Mouse (Mus musculus) heart, embryonic 16.5 days (tissue): ENCODE results near the gene Syt7. TPM values are rescaled to one million over a fixed set of nuclear protein-coding genes. Genes with fewer than 3 reads are reported as not detected.

Experiments
- ATAC-seq: fragments of 200-750 bp; cut with Nextera tagmentation; replicated peaks from 2 replicates; pipeline ENCODE4 v1.8.0; 2017; ENCODE audit warnings: moderate number of reproducible peaks; ENCODE audit not compliant: insufficient read depth, low FRiP score; ENCODE audit errors: extremely low read depth
- H3K27ac ChIP-seq: fragments of 300-500 bp; sonication (generic); 2 replicates; pipeline ENCODE4 v1.5.1; 2014; ENCODE audit warnings: mild to moderate bottlenecking, low read length, control low read depth, moderate library complexity
- H3K27me3 ChIP-seq: fragments of 300-500 bp; sonication (generic); 2 replicates; pipeline ENCODE4 v1.6.1; 2014; ENCODE audit warnings: low read length, mixed read lengths; ENCODE audit not compliant: control insufficient read depth, insufficient read depth
- H3K36me3 ChIP-seq: fragments of 300-500 bp; sonication (generic); 2 replicates; pipeline ENCODE4 v1.6.1; 2014; ENCODE audit not compliant: control insufficient read depth, insufficient read depth
- H3K4me1 ChIP-seq: fragments of 300-500 bp; sonication (generic); 2 replicates; pipeline ENCODE4 v1.6.1; 2014; ENCODE audit warnings: low read length, mixed read lengths; ENCODE audit not compliant: control insufficient read depth, insufficient read depth
- H3K4me2 ChIP-seq: fragments of 300-500 bp; sonication (generic); 2 replicates; pipeline ENCODE4 v1.6.1; 2014; ENCODE audit warnings: low read depth, mild to moderate bottlenecking, control low read depth, low read length
- H3K4me3 ChIP-seq: fragments of 300-500 bp; sonication (generic); 2 replicates; pipeline ENCODE4 v1.5.1; 2014; ENCODE audit warnings: mild to moderate bottlenecking, control low read depth, low read length
- H3K9ac ChIP-seq: fragments of 300-500 bp; sonication (generic); 2 replicates; pipeline ENCODE4 v1.6.1; 2014; ENCODE audit warnings: low read length, control low read depth
- H3K9me3 ChIP-seq: fragments of 300-500 bp; sonication (generic); replicated peaks from 2 replicates; pipeline ENCODE4 v1.6.1; 2016; ENCODE audit warnings: low read length; ENCODE audit not compliant: control insufficient read depth
- WGBS: fragments of 180-500 bp; shearing (Covaris S2); extraction: QIAGEN DNeasy Blood & Tissue Kit; methylation state at CpG from one replicate; pipeline ENCODE4 v1.1.7; 2014; 5-methylcytosine and 5-hydroxymethylcytosine counted together
- polyA plus RNA-seq: library from polyadenylated mRNA; unstranded; fragments of >200 nt; fragmentation: Nextera tagmentation; extraction: Ambion mirVana; gene quantifications from 2 replicates; pipeline ENCODE4 v1.2.1, GENCODE M21; 2015

Syt7 gene
- polyA plus RNA-seq, 1 experiment from 2014 or later: 0.49 TPM

DNA sequence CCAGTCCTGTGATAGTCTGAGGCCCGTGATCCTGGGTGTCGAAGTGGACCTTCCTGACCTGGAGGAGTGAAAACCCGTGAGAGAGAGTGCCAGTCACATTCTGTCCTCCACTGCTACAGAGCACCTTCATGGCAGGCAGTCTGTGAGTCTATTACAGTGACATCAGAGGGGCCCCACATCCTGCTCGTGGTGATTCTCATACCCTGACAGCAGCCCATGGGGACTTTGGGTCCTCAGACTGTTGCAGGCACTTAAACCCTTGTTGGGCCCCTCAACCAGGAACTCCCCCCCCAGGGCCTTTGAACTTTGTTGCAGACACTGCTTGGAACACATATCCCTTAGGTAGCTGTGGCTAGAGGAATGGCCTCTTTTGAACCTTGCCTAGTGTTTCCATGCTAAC is 90.7 kb downstream of the Syt7 start:
- Histone ChIP-seq H3K4me2 (no peak overlapping the region), H3K27me3 (peaks cover 30% of the 10 kb centered on the region), H3K4me3 (no peak overlapping the region), H3K36me3 (no peaks in the 10 kb centered on the region), H3K27ac (no peak overlapping the region), H3K9me3 (no peaks in the 10 kb centered on the region), H3K4me1 (peaks cover 4% of the 10 kb centered on the region), H3K9ac (no peak overlapping the region)
- ATAC-seq: no peak
- WGBS: 31% methylated on average over 4 of the region's 4 CpGs

DNA sequence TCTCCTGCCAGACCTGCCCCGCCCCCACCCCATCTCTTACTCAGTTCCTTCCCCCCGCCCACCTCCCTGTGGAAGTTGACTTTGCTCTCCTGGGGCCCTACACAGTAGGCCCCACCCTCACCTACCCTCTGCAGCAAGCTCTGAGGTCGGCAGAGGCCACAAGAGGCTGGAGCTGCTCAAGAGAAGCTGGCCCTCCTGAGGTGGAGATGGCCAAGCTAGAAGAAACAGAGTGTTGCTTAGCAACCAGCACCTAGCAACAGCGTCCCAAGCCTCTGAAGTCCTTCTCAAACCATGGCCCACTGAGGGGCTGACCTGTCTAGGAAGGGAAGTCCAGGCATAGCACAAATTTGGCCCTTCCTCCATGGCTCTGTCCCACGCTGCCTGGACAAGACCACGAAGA is 93.8 kb downstream of the Syt7 start, which contains the start of gene Ppp1r32:
Gene Ppp1r32, minus strand, starts transcription at position 226 of the 400 bp plus-strand sequence.
- Histone ChIP-seq H3K4me2 (no peak within 1 kb of the TSS), H3K27ac (no peak within 1 kb of the TSS)
- WGBS: 24% methylated on average over 6 of the region's 6 CpGs

DNA sequence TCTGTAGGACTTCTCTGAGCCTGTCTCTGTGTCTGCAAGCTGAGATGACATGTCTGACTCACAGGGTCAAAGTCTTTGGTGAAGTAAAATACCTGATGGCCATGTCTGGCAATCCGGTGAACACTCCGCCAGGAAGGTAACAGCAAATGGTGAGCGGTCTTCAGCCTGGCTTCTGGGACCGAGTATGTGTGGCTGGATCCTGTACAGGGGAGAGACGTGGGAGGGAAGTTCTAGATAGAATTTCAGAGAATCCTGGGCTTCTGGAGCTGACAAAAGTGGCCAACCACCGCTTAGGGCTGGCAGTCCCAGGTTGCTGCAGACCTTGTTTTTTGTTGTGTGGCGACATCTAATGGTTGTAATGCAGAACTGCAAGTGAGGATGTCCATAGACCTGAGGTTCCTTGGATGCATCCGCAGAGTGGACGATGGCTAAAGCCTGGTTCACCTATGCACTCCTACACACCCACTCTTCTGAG is 97.4 kb downstream of the Syt7 start:
- H3K4me1 ChIP-seq: peaks cover 4% of the 10 kb centered on the region
- H3K27ac ChIP-seq: no peak overlapping the region
- peaks cover 41% of the 10 kb centered on the region for H3K27me3 ChIP-seq
- WGBS: 21% methylated on average over 9 of the region's 9 CpGs
- H3K4me2 ChIP-seq: no peak overlapping the region
- H3K9me3 ChIP-seq: no peaks in the 10 kb centered on the region
- H3K4me3 ChIP-seq: no peak overlapping the region
- ATAC-seq: peak; percentile 70; the same call in 1 of the 2 replicates
- H3K36me3 ChIP-seq: no peaks in the 10 kb centered on the region
- H3K9ac ChIP-seq: no peak overlapping the region

More for the DNA sequence above, 93.8 kb downstream of the Syt7 start, which contains the start of gene Ppp1r32:
- Histone ChIP-seq H3K27me3 (peaks cover 34% of the 10 kb centered on the region), H3K4me3 (no peak within 1 kb of the TSS), H3K9ac (no peak within 1 kb of the TSS), H3K4me1 (peaks cover 4% of the 10 kb centered on the region), H3K36me3 (no peaks in the 10 kb centered on the region), H3K9me3 (no peaks in the 10 kb centered on the region)
- no peak for ATAC-seq

DNA sequence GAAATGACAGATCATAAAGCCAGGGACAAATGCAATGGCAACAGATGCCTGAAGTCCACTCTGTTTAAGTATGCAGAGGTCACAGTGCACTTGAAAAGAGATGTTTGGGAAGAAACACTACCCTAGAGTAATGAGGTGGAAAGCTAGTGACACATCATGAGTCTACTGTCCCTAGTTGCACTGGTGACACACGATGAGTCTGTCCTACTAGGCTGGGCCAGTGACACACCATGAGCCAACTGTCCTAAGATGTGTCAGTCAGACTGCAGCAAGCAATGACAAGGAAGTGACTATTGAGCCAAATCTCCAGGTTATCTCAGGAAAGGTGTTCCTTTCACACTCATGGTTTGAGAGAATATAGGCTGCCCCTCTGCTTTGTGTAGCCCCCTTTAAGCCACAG is 106.8 kb downstream of the Syt7 start:
- Histone ChIP-seq H3K4me1 (no peaks in the 10 kb centered on the region), H3K9me3 (no peaks in the 10 kb centered on the region), H3K4me3 (no peak overlapping the region), H3K4me2 (no peak overlapping the region), H3K9ac (no peak overlapping the region), H3K27ac (no peak overlapping the region), H3K27me3 (peaks cover 4% of the 10 kb centered on the region; the same call in 1 of the 2 replicates), H3K36me3 (peaks cover 3% of the 10 kb centered on the region; the same call in 1 of the 2 replicates)
- no peak for ATAC-seq
- 87% methylated on average over 1 of the region's 1 CpGs for WGBS

DNA sequence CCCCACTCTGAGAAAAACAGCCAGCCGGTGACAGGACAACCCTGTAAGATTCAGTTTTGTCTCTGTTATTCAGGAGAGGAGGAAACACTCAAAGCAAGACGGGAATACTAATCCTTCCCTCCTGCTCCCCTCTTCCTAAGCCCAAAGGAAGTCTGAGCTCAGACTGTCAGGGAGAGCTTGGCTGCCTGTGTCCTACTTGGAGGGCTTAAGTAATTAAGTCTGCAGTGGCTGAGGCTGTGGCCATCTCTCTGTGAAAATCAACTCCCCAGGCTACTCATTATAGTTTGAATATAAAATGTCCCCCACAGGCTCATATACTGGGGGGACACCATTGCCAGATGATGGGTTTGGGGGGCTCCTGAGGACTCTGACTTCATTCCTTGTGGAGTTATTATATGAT is 108.1 kb downstream of the Syt7 start:
- Histone ChIP-seq H3K27ac (no peak overlapping the region), H3K9ac (no peak overlapping the region), H3K27me3 (no peaks in the 10 kb centered on the region), H3K9me3 (no peaks in the 10 kb centered on the region), H3K4me2 (no peak overlapping the region), H3K4me1 (no peaks in the 10 kb centered on the region), H3K4me3 (no peak overlapping the region), H3K36me3 (peaks cover 5% of the 10 kb centered on the region; the same call in 1 of the 2 replicates)
- no peak for ATAC-seq
- WGBS: 60% methylated on average over 2 of the region's 2 CpGs

DNA sequence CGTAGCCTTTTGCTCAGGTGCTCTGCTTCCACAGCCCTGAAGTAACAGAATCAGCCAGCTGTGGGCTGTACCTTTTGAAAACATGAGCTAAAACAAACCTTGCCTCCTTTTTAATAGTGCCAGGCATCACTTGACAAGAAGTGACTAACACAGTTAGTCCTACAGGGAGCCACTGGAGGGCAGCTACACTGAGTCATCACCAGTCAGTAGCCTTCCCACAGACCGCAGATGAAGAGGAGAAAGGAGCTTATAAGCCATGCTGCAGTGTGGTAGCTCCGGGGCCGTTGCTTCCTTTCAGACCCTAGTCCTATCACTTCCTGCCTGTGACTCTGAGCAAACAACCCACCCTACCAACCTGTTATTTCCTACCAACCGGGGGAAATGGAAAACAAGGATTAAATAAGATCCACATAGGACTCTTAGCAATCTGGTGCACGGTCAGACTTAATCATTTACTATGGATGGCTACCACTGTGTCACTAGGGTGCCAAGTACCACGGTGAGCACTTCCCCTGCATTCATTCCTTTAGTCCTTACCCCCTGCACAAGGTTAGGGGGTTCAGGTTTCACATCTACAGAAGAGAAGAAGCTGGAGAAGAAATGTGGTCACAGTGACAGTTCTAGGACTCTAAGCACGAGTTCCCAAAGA is 108.7 kb downstream of the Syt7 start:
- WGBS: 48% methylated on average over 8 of the region's 8 CpGs
- no peak for ATAC-seq

DNA sequence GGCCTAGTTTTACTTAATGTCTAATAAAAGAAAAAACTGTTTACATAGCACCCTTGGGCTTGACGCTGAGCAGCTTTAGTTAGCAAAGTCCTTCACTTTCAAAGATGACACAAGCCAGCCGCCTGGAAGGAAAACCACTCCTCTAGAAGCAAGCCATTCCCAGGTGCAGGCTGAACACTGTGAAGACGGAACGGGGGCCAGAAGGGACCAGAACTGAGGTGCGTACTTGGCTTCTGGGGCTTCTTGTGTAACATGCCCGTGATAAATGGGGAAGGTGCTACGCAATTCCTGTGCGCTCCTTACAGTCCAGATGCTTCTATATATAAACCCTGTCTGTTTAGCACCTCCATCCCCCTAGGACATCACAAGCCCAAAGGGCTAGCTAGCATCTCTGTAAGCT is 111.7 kb downstream of the Syt7 start:
- Histone ChIP-seq H3K4me1 (no peaks in the 10 kb centered on the region), H3K9ac (no peak overlapping the region), H3K36me3 (peaks cover 9% of the 10 kb centered on the region), H3K4me3 (no peak overlapping the region), H3K4me2 (no peak overlapping the region), H3K9me3 (no peaks in the 10 kb centered on the region), H3K27me3 (no peaks in the 10 kb centered on the region), H3K27ac (no peak overlapping the region)
- WGBS: 82% methylated on average over 8 of the region's 8 CpGs
- no peak for ATAC-seq

More for the DNA sequence above, 108.7 kb downstream of the Syt7 start:
- H3K4me3 ChIP-seq: no peak overlapping the region
- no peak overlapping the region for H3K4me2 ChIP-seq
- H3K4me1 ChIP-seq: no peaks in the 10 kb centered on the region
- no peaks in the 10 kb centered on the region for H3K9me3 ChIP-seq
- H3K9ac ChIP-seq: no peak overlapping the region
- H3K27ac ChIP-seq: no peak overlapping the region
- H3K27me3 ChIP-seq: no peaks in the 10 kb centered on the region
- H3K36me3 ChIP-seq: peaks cover 5% of the 10 kb centered on the region; the same call in 1 of the 2 replicates

DNA sequence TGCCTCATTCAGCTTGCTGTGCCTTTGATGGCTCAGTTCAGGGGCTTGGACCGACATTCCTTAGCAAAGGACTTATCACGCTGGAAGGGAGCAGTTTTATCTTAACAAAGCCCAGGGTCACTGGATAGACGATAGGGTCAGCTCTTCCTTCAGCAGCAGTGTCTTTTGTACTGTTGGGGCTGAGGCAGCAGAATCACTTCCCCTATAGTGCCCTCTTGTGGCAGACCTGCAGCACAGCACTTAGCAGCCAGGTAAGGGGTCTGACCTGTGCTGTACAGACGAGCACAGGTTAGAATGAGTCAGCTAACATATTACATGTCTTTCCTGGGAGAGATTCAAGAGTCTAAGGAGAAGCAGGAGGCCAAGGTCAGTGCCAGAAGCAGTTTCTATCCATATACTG is 113.7 kb downstream of the Syt7 start:
- no peak for ATAC-seq
- no peak overlapping the region for H3K4me2 ChIP-seq

More for the DNA sequence above, 113.7 kb downstream of the Syt7 start:
- WGBS: 7% methylated on average over 4 of the region's 4 CpGs
- Histone ChIP-seq H3K27me3 (no peaks in the 10 kb centered on the region), H3K4me1 (no peaks in the 10 kb centered on the region), H3K9ac (no peak overlapping the region), H3K4me3 (no peak overlapping the region), H3K9me3 (no peaks in the 10 kb centered on the region), H3K36me3 (peaks cover 9% of the 10 kb centered on the region), H3K27ac (no peak overlapping the region)
